Mouse (Mus musculus) heart, postnatal 0 days (tissue): ENCODE data around the gene Cdca3.

Experiments
- CTCF ChIP-seq: IDR thresholded peaks from 2 replicates; pipeline ENCODE4 v1.5.1; 2016; ENCODE audit warnings: antibody characterized with exemption, control low read depth, low read depth
- EP300 ChIP-seq: IDR thresholded peaks from 2 replicates; pipeline ENCODE4 v1.6.1; 2016; ENCODE audit warnings: antibody characterized with exemption, low read depth

DNA sequence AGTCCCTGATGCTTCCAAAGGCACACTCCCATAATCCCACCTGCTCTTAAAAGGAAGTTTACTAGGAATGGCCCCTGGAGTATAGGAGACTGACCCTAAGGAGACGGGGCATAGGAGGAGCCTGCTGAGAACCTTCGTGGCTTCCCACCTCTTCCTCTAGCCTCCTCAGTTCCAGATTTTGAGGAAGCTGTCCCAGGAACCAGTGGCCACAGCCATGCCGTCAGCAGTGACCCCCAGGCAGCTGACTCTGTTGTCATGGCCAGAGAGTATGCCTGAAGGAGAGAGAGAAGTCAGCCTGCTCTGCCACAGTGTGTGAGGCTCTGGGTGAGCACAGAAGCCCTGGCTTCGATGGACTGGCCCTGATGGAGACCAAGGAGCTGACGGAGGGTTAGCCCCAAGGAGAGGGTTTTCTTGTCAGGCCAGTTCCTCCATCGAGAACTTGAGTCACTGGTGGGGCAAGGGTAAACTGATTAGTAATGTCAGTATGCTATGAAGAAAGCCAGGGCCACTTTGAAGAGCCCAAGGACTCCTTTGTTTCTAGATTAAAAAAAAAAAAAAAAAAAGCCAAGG, 5.2 kb downstream of the Cdca3 start:
- TF ChIP-seq CTCF (no peak), EP300 (no peak)
